Mouse (Mus musculus) layer of hippocampus, adult 2 months (tissue): ENCODE results near the gene Dusp22. TPM values are rescaled to one million over a fixed set of nuclear protein-coding genes. Genes with fewer than 3 reads are reported as not detected.

Source experiments
- DNase-seq, 2 experiments: peaks; one replicate each; pipeline ENCODE4 v3.0.0; 2022; ENCODE audit warnings: low spot score in 2 of 2
- H3K27ac ChIP-seq: fragments of 200-600 bp; 2 replicates; pipeline ENCODE4 v1.8.1; 2022
- H3K4me3 ChIP-seq: fragments of 200-600 bp; 2 replicates; pipeline ENCODE4 v1.8.1; 2022; ENCODE audit warnings: mild to moderate bottlenecking
- CTCF ChIP-seq: fragments of 200-600 bp; conservative IDR thresholded peaks from 2 replicates; pipeline ENCODE4 v1.8.1; 2022; ENCODE audit warnings: antibody characterized with exemption, mild to moderate bottlenecking, moderate library complexity
- total RNA-seq, 2 experiments: library from RNA; stranded (reverse); gene quantifications; 2 replicates each; pipeline ENCODE4 v1.2.3; 2021

The Dusp22 gene
- total RNA-seq, 2 experiments from 2014 or later, result 22.5 to 23.9 TPM

- TF ChIP-seq CTCF, result no peak
- no peak for DNase-seq
- H3K4me3 ChIP-seq, result no peak overlapping the region
- no peak overlapping the region for H3K27ac ChIP-seq
These were observed 73.1 kb downstream of the Dusp22 start for GRCm38 (mm10) chr13:30732709-30733445.

GRCm38 (mm10) chr13:30736721-30737120, 76.9 kb downstream of the Dusp22 start:
- no peak for DNase-seq
- Histone ChIP-seq H3K27ac (no peak overlapping the region), H3K4me3 (no peak overlapping the region)
- TF ChIP-seq CTCF, result no peak

GRCm38 (mm10) chr13:30737257-30737656, 77.5 kb downstream of the Dusp22 start:
- Histone ChIP-seq H3K27ac (no peak overlapping the region), H3K4me3 (no peak overlapping the region)
- TF ChIP-seq CTCF, result no peak
- DNase-seq, result no peak

- no peak for TF ChIP-seq CTCF
- DNase-seq, result no peak
- Histone ChIP-seq H3K4me3 (no peak overlapping the region), H3K27ac (no peak overlapping the region)
These were observed 78.6 kb downstream of the Dusp22 start for GRCm38 (mm10) chr13:30738310-30738840.

- H3K4me3 ChIP-seq, result no peak overlapping the region
- TF ChIP-seq CTCF, result no peak
- no peak for DNase-seq
- no peak overlapping the region for H3K27ac ChIP-seq
These were observed 81.4 kb downstream of the Dusp22 start for GRCm38 (mm10) chr13:30741172-30741571.

- no peak for DNase-seq
- no peak overlapping the region for H3K27ac ChIP-seq
- TF ChIP-seq CTCF, result no peak
- H3K4me3 ChIP-seq, result no peak overlapping the region
These were observed 82.7 kb downstream of the Dusp22 start for GRCm38 (mm10) chr13:30742411-30742970.

GRCm38 (mm10) chr13:30745121-30745520, 85.3 kb downstream of the Dusp22 start:
- H3K4me3 ChIP-seq, result no peak overlapping the region
- TF ChIP-seq CTCF, result no peak
- DNase-seq, result no peak
- H3K27ac ChIP-seq, result no peak overlapping the region

- no peak overlapping the region for H3K4me3 ChIP-seq
- no peak for DNase-seq
- H3K27ac ChIP-seq, result no peak overlapping the region
- no peak for TF ChIP-seq CTCF
These were observed 87.3 kb downstream of the Dusp22 start for GRCm38 (mm10) chr13:30747068-30747467.

- no peak for DNase-seq
- Histone ChIP-seq H3K4me3 (no peak overlapping the region), H3K27ac (no peak overlapping the region)
- TF ChIP-seq CTCF, result no peak
These were observed 87.7 kb downstream of the Dusp22 start for GRCm38 (mm10) chr13:30747504-30747903.

- no peak overlapping the region for H3K4me3 ChIP-seq
- no peak for TF ChIP-seq CTCF
- no peak for DNase-seq
- H3K27ac ChIP-seq, result no peak overlapping the region
These were observed 88.5 kb downstream of the Dusp22 start for GRCm38 (mm10) chr13:30748321-30748720.

GRCm38 (mm10) chr13:30749021-30749556, 89.3 kb downstream of the Dusp22 start, which contains the start of gene Irf4:
Gene Irf4, plus strand, starts transcription at chr13:30749226.
- no peak for DNase-seq
- Histone ChIP-seq H3K27ac (no peak within 1 kb of the TSS), H3K4me3 (peak within 1 kb of the TSS; percentile 47)
- TF ChIP-seq CTCF, result no peak

GRCm38 (mm10) chr13:30749557-30750141, 89.8 kb downstream of the Dusp22 start:
- peak overlapping the region; percentile 47 for H3K4me3 ChIP-seq
- DNase-seq, result no peak
- TF ChIP-seq CTCF, result no peak
- H3K27ac ChIP-seq, result no peak overlapping the region
